Mouse (Mus musculus) bone marrow macrophage, adult 2 months (primary cell): ENCODE measurements around the gene Camk1d. TPM values are rescaled to one million over a fixed set of nuclear protein-coding genes. Genes with fewer than 3 reads are reported as not detected.
"Not testable (repeated sequence)": the region's sequence is repeated elsewhere in the genome, so short reads cannot be mapped to it uniquely, and the experiment has no call there.

ENCODE experiments used
- H3K27ac ChIP-seq: 2 replicates; pipeline ENCODE4 v1.5.1; 2012; ENCODE audit warnings: low read depth, low read length; ENCODE audit not compliant: insufficient read depth
- H3K4me1 ChIP-seq: 2 replicates; pipeline ENCODE4 v1.6.1; 2012; ENCODE audit warnings: low read length; ENCODE audit not compliant: control insufficient read depth, insufficient read depth
- H3K4me3 ChIP-seq: 2 replicates; pipeline ENCODE4 v1.5.1; 2012; ENCODE audit warnings: mild to moderate bottlenecking, low read length, moderate library complexity; ENCODE audit not compliant: insufficient read depth
- CTCF ChIP-seq: IDR thresholded peaks from 2 replicates; pipeline ENCODE4 v1.5.1; 2012; ENCODE audit warnings: low read depth, mild to moderate bottlenecking, low read length, moderate library complexity
- POLR2A ChIP-seq: IDR thresholded peaks from 2 replicates; pipeline ENCODE4 v1.6.1; 2012; ENCODE audit warnings: mild to moderate bottlenecking, low read depth, low read length, borderline replicate concordance
- polyA plus RNA-seq: library from polyadenylated mRNA; stranded (reverse); fragments of >200 nt; gene quantifications from 2 replicates; pipeline ENCODE4 v1.2.4, GENCODE M21; 2012; ENCODE audit not compliant: missing spikeins, insufficient read depth, insufficient read length

Camk1d gene
- polyA plus RNA-seq, 1 experiment, result 62.0 TPM

- no peak for TF ChIP-seq CTCF
- no peak for TF ChIP-seq POLR2A
- Histone ChIP-seq H3K27ac (no peak overlapping the region), H3K4me3 (no peak overlapping the region), H3K4me1 (peaks cover 9% of the 10 kb centered on the region)
These were observed 321.8 kb downstream of the Camk1d start for GRCm38 (mm10) chr2:5392470-5392869.

- Histone ChIP-seq H3K27ac (no peak overlapping the region), H3K4me3 (no peak overlapping the region), H3K4me1 (peaks cover 9% of the 10 kb centered on the region)
- TF ChIP-seq CTCF (no peak), POLR2A (no peak)
These were observed 325.9 kb downstream of the Camk1d start for GRCm38 (mm10) chr2:5388381-5388780.

GRCm38 (mm10) chr2:5381712-5382710, 332.3 kb downstream of the Camk1d start:
- Histone ChIP-seq H3K4me1 (peaks cover 13% of the 10 kb centered on the region), H3K4me3 (no peak overlapping the region), H3K27ac (no peak overlapping the region)
- no peak for TF ChIP-seq POLR2A
- no peak for TF ChIP-seq CTCF

GRCm38 (mm10) chr2:5380973-5381372, 333.3 kb downstream of the Camk1d start:
- H3K4me3 ChIP-seq, result no peak overlapping the region
- H3K27ac ChIP-seq, result no peak overlapping the region
- peaks cover 13% of the 10 kb centered on the region for H3K4me1 ChIP-seq
- TF ChIP-seq POLR2A (no peak), CTCF (no peak)

- H3K4me1 ChIP-seq, result peaks cover 13% of the 10 kb centered on the region
- H3K4me3 ChIP-seq, H3K27ac ChIP-seq: not testable (repeated sequence)
These were observed 335.4 kb downstream of the Camk1d start for GRCm38 (mm10) chr2:5378922-5379321.

GRCm38 (mm10) chr2:5378066-5378672, 336.1 kb downstream of the Camk1d start:
- no peak overlapping the region for H3K27ac ChIP-seq
- H3K4me1 ChIP-seq, result peaks cover 13% of the 10 kb centered on the region
- TF ChIP-seq POLR2A (no peak), CTCF (no peak)
- H3K4me3 ChIP-seq, result no peak overlapping the region

- TF ChIP-seq POLR2A (no peak), CTCF (no peak)
- no peak overlapping the region for H3K4me3 ChIP-seq
- no peak overlapping the region for H3K27ac ChIP-seq
- peaks cover 7% of the 10 kb centered on the region for H3K4me1 ChIP-seq
These were observed 341.4 kb downstream of the Camk1d start for GRCm38 (mm10) chr2:5372886-5373429.

GRCm38 (mm10) chr2:5371316-5371715, 343.0 kb downstream of the Camk1d start:
- Histone ChIP-seq H3K4me1 (peaks cover 15% of the 10 kb centered on the region), H3K27ac (no peak overlapping the region), H3K4me3 (no peak overlapping the region)
- TF ChIP-seq CTCF, result no peak
- TF ChIP-seq POLR2A, result no peak

GRCm38 (mm10) chr2:5370591-5370990, 343.7 kb downstream of the Camk1d start:
- no peak for TF ChIP-seq CTCF
- no peak for TF ChIP-seq POLR2A
- no peak overlapping the region for H3K4me3 ChIP-seq
- peaks cover 15% of the 10 kb centered on the region for H3K4me1 ChIP-seq
- no peak overlapping the region for H3K27ac ChIP-seq

GRCm38 (mm10) chr2:5363836-5364235, 350.5 kb downstream of the Camk1d start:
- Histone ChIP-seq H3K4me3 (no peak overlapping the region), H3K4me1 (peaks cover 17% of the 10 kb centered on the region), H3K27ac (no peak overlapping the region)
- TF ChIP-seq POLR2A (no peak), CTCF (no peak)

GRCm38 (mm10) chr2:5358049-5358448, 356.3 kb downstream of the Camk1d start:
- H3K27ac ChIP-seq, result no peak overlapping the region
- no peak for TF ChIP-seq POLR2A
- H3K4me3 ChIP-seq, result no peak overlapping the region
- H3K4me1 ChIP-seq, result peaks cover 4% of the 10 kb centered on the region
